Mouse (Mus musculus) right cerebral cortex, postnatal 4 days (tissue): ENCODE measurements around the gene Olfr544.
"Not testable (repeated sequence)": the region's sequence is repeated elsewhere in the genome, so short reads cannot be mapped to it uniquely, and the experiment has no call there.

Experiments used
- DNase-seq: peaks from one replicate; pipeline ENCODE4 v3.0.0-alpha.2; 2022

Olfr544 gene

GRCm38 (mm10) chr7:102488161-102488560, at the start of gene Olfr544:
Gene Olfr544, minus strand, starts transcription at chr7:102488313.
- no peak for DNase-seq

- no peak for DNase-seq
These were observed 46.3 kb upstream of the Olfr544 start, which contains the start of gene Olfr547 for GRCm38 (mm10) chr7:102534449-102534848. Gene Olfr547, plus strand, starts transcription at chr7:102534749.

DNA sequence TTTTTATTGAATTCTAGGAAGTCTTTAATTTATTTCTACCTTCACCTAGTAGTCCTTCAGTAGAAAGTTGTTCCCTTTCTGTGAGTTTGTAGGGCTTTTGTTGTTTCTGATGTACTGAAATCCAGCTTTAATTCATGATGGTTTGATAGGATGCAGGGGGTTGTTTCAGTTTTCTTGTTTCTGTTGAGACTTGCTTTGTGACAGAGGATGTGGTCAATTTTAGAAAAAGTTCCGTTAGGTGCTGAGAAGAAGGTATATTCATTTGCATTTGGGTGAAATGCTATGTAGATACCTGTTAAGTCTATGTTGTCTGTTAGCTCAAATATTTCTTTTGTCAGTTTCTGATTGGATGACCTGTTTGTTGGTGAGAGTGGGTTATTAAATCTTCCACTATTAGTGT, 40.9 kb upstream of the Olfr544 start:
- no peak for DNase-seq

GRCm38 (mm10) chr7:102517051-102517335, 28.9 kb upstream of the Olfr544 start:
- peak; percentile 23 for DNase-seq

GRCm38 (mm10) chr7:102516261-102517050, 28.3 kb upstream of the Olfr544 start:
- DNase-seq: no peak

DNA sequence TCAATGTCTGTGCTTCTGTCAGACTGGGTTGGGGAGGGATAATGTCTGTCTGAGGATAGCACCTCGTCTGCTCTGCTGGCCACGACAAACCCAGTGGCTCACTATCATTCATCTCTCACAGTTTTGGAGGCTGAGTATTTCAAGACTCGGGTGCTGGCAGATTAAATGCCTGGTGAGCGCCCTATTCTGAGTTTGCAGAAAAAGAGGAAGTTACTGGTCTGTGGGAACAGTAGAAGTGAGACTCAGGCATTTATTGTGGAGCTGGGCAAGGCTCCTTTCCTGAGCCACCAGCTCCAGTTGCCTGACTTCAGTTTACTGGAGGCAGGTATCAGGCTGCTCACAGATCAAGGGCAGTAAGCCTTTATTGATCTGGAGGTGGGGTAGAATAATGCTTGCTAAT, 26.0 kb upstream of the Olfr544 start:
- DNase-seq: no peak

GRCm38 (mm10) chr7:102512814-102513435, 24.8 kb upstream of the Olfr544 start:
- peak; percentile 99 for DNase-seq

GRCm38 (mm10) chr7:102511927-102512326, 23.8 kb upstream of the Olfr544 start:
- DNase-seq: no peak

- no peak for DNase-seq
These were observed 21.6 kb upstream of the Olfr544 start for GRCm38 (mm10) chr7:102509726-102510125.

- no peak for DNase-seq
These were observed 20.6 kb upstream of the Olfr544 start for GRCm38 (mm10) chr7:102508666-102509065.

- no peak for DNase-seq
These were observed 20.0 kb upstream of the Olfr544 start for GRCm38 (mm10) chr7:102508066-102508465.

DNA sequence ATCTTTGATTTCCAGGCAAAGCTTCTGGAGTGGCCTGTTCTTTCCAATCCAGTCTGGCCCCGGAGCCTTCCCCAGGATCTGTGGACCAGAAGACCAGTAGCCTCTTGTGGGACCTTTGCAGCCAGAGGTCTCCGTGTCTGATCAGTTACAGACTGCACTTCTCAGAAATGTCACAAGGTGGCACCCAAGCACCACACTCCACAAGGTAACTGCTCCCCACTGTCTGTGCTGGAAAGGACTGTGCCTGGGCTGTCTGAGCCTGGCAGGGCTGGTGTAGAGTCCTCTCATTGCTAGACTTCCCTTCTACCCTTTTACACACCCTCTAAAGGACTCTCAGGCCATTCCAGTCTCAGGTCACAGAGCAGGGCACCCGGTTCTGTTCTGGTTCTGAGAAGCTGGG, 18.7 kb upstream of the Olfr544 start:
- peak; percentile 70 for DNase-seq

DNA sequence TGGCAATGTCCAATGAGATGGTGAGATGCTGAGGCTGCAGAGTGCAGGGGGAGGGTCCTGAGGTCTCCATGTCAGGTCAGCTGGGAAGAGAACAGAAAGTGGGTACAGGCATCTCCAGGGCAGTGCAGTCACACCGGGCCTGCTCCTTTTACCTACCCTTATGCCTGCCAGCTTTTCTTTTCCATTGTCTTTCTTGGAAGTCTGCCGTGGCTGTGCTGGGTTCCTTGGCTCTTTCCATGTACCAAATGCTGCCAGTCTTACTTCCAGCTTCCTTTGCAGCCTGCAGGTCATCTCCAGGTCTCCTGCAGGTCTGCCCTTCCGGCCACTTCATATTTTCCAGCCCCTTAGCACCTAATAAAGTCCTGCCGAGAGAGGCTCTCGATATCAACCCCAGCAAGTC, 13.9 kb upstream of the Olfr544 start:
- DNase-seq: no peak

DNA sequence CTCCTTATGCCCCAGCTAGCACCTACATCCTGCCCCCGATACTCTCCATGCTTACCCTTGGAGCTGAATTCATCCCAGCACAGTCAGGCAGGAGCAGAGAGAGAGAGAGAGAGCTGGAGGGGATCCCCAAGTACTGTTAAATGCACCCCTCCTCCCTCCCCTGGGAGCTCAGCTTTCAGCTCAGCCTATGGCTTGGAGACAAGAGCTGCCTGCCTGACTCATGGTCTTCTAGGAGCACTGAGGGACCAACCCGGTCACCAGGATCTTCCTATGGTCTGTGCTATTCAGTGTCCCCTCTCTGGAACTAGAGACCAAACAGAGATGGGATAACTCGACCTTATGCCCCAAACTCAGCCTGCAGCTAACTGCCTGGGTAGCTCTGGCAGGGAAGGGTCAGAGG, 11.4 kb upstream of the Olfr544 start, which contains the start of gene Olfr545:
Gene Olfr545, minus strand, starts transcription at position 101 of the 400 bp plus-strand sequence.
- DNase-seq: no peak

- DNase-seq: not testable (repeated sequence)
These were observed 6.3 kb upstream of the Olfr544 start for GRCm38 (mm10) chr7:102494416-102494815.

GRCm38 (mm10) chr7:102486105-102486504, 2.0 kb downstream of the Olfr544 start:
- no peak for DNase-seq

DNA sequence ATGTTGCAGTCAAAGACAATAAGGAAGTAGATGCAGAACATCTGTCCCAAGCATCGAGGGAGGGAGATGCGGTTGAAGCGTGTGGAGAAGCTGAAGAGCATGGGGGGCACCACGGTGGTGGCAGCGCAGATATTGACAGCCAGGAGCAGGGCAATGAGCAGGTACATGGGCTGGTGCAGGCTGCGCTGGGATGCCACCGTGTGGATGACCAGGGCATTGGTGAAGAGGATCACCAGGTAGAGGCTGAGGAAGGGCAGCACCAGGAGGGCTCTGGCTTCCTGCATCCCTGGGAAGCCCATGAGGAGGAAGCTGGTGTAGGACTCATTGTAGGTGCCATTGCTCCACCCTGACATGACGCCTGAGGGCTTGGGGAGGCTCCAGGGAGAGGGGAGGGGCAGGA, 3.3 kb downstream of the Olfr544 start:
- not testable (repeated sequence) for DNase-seq

- no peak for DNase-seq
These were observed 4.4 kb downstream of the Olfr544 start for GRCm38 (mm10) chr7:102483665-102484064.

DNA sequence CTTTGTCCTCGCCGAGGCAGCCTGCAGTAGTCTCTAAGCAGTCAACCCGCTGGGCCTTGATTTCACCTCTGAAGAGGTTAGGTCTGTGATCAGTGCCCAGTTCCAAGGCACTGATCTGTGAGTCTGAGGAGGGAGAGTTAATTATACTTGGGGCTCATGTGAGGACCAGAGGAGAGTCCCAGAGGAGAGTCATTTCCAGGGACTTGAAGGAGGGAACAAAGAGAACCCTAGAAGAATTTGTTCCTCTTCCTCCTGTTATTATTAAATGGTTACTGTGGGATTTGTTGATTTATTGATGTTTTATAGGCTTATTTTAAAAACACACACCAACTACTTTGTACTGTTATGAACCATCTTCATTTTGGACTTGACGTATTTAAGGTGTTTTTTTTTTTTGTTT, 6.5 kb downstream of the Olfr544 start, which contains the start of gene Olfr543:
Gene Olfr543, minus strand, starts transcription at position 101 of the 400 bp plus-strand sequence.
- no peak for DNase-seq

GRCm38 (mm10) chr7:102480821-102481220, 7.3 kb downstream of the Olfr544 start:
- DNase-seq: no peak

GRCm38 (mm10) chr7:102479368-102480078, 8.6 kb downstream of the Olfr544 start:
- DNase-seq: no peak

DNA sequence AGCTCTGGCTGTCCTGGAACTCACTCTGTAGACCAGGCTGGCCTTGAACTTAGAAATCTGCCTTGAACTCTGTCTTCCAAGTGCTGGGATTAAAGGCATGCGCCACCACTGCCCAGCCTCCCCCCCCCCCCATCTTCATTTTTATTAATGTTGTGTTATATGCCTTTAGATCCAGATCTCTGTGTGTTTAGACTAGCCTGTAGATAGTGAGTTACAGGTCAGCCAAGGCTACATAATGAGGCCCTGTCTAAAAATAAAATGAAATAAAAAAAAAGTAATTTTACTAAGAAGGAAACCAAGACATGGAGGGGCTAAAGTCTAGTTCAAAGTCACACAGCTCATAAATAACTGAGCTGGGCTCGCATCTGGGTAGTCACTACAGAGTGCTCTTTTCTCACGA, 9.2 kb downstream of the Olfr544 start:
- no peak for DNase-seq

DNA sequence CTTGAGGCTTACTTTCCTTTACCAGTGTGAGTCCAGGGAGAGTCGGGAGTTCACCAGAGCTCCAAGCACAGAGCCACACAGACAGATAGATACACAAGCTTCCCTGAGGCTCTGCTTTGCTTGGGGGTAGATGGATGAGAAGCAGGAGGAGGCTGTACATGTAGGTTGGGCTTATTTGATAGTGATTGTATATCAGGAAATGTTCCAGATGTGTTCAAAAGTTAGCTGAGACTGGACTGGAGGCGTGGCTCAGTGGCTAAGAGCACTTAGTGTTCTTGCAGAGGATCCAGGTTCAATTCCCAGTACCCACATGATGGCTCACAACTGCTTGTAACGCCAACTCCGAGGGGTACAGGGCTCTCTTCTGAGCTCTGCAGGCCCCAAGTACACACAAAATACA, 9.7 kb downstream of the Olfr544 start:
- DNase-seq: no peak

- no peak for DNase-seq
These were observed 10.7 kb downstream of the Olfr544 start for GRCm38 (mm10) chr7:102477377-102477776.
